Mouse (Mus musculus) activated CD4-positive, CD25-positive, alpha-beta regulatory T cell, adult 4 months (primary cell): ENCODE data around the gene Marveld2. TPM values are rescaled to one million over a fixed set of nuclear protein-coding genes. Genes with fewer than 3 reads are reported as not detected.

Experiments used
- ATAC-seq: one replicate; pipeline ENCODE4 v1.8.0; 2017
- polyA plus RNA-seq, 2 experiments: library from polyadenylated mRNA; unstranded; fragments of 100-300 nt; shearing (Covaris generic); gene quantifications; one replicate each; pipeline ENCODE4 v1.2.1; 2017

The Marveld2 gene
- polyA plus RNA-seq, 2 experiments from 2014 or later: 5.1 to 5.5 TPM

GRCm38 (mm10) chr13:100597284-100597683 lies 19.5 kb downstream of the Marveld2 start:
- no peak for ATAC-seq

- no peak for ATAC-seq
Measured at GRCm38 (mm10) chr13:100595552-100595885, 21.3 kb downstream of the Marveld2 start.

DNA sequence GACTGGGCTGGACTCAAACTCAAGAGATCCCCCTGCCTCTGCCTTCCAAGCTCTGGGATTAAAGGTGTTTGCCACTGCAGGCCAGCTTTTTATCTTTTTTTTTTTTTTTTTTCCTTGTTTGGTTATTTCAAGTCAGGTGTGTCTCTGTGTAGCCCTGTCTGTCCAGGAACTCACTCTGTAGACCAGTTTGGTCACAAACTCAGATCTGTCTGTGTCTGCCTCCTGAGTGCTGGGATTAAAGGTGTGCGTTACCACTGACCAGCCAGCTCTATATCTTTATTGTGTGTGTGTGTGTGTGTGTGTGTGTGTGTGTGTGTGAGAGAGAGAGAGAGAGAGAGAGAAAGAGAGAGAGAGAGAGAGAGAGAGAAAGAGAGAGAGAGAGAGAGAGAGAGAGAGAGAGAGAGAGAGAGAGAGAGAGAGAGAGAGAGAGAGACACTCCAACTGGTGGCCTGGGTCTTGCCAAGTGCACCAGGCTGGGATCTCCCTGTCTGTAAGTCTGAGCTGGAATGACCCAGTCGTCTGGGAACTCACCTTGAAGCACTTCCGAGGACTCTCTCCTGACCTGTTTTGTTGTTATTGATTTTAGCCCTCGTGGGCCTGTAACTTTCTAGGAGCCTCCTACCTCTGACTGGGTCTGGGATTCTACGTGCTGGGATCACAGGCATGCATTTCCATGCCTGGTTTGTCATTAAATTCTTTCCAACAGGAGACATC lies 21.8 kb downstream of the Marveld2 start:
- ATAC-seq: no peak

DNA sequence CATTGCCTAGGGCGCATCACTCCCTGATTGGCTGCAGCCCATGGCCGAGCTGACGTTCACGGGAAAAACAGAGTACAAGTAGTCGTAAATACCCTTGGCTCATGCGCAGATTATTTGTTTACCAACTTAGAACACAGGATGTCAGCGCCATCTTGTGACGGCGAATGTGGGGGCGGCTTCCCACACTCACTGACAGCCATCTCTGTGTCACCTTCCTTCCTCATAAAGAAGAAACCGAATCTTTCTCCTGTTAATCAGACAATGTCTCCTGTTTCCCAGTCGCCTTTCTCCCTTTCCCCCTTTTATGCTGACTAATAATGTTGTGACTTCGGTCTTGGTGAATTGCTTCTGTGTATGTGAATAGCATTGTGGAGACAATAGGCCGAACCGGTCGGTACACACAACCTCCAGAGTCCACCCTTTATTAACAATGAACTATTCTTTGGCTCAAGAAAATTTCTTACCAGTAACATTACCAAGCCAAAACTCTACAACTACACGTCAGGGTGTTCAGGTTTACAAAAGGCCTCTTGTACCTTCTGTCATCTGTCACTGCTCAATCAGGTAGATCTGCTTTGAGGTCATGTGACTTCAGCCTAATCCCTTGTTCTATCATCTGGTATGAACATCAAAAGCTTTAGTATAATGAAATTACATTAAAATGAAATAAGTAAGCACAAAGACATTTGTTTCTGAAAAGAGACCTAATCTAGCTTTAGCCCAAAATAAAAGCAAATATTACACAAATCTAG lies 22.6 kb downstream of the Marveld2 start:
- peak; percentile 95 for ATAC-seq

GRCm38 (mm10) chr13:100588646-100589045 lies 28.1 kb downstream of the Marveld2 start:
- peak; percentile 67 for ATAC-seq

DNA sequence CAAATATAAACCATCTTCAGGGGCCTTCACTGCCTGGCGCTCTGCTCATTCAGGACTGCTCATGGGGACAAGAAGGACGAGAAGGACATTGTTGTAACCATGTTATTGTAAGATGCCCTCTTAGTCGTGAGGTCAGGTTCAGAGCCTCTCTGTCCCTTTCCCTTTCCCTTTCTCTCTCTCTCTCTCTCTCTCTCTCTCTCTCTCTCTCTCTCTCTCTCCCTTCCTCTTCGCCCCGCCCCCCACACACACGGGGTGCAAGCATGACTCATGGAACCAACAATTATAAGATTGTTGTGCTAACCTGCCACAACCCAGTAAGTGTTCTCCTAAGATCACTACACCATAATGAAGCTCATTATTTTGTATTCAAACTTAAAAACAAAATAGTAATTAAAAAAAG lies 34.6 kb downstream of the Marveld2 start:
- ATAC-seq: no peak

DNA sequence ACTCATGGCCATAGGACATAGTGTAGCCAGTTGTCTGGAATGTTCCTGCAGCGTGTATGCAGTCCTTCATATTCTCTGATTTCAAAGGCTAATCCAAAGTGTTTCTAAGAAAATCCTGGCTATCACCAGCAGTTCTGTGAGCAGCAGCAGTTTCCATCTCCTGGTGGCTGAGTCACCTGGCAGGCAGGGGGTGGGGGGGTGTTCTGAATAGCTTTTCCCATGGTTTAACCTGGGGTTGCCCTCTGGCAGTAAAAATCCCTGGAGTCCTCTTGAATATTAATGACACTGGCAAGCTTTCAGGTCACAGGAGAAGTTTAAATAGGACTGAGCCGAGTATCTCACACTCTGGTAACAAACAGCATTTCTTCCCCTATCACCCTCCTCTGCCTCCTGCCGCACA lies 35.1 kb downstream of the Marveld2 start:
- no peak for ATAC-seq

GRCm38 (mm10) chr13:100579951-100580350 lies 36.8 kb downstream of the Marveld2 start:
- ATAC-seq: no peak

- ATAC-seq: no peak
Measured at GRCm38 (mm10) chr13:100579220-100579619, 37.6 kb downstream of the Marveld2 start.

DNA sequence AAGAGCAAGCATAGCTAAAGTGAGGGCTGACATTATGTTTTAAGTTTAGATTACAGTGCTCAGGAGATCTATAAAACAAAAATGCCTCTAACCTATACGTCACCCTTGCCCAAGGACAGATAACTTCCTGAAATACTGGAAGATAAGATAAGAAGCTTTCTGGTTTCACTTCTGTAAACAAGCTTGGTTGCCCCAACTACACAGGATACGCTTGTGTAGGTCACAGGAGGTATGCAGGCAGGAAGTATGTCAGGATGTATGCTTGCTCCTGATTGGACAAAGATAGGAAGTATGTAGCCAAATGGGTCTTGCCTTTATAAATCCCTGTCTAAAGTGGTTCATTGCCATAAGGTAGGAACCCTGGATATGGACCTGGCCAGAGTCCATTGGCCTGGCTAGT lies 40.8 kb downstream of the Marveld2 start:
- ATAC-seq: peak; percentile 92

- ATAC-seq: no peak
Measured at GRCm38 (mm10) chr13:100570713-100571112, 46.1 kb downstream of the Marveld2 start.

GRCm38 (mm10) chr13:100568359-100568758 lies 48.4 kb downstream of the Marveld2 start:
- no peak for ATAC-seq

DNA sequence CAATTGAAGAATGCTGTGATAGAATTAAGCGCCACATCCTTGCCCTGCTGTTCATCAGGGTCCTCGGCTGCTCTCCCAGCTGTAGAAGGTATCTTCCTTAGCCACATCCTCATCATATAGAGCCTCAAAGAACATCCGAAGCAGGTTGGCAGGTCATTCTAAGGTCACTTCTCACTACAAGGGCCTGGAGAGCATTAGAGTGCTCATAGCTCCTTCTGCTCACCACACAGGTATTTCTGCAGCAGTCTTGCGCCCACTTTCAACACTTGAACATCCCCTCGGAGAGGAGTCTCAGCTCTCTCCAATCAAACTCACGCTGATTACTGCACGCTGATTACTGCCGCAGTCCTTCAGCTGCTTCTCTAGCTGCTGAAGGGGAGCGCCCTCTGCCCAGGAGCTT lies 57.3 kb downstream of the Marveld2 start:
- no peak for ATAC-seq

DNA sequence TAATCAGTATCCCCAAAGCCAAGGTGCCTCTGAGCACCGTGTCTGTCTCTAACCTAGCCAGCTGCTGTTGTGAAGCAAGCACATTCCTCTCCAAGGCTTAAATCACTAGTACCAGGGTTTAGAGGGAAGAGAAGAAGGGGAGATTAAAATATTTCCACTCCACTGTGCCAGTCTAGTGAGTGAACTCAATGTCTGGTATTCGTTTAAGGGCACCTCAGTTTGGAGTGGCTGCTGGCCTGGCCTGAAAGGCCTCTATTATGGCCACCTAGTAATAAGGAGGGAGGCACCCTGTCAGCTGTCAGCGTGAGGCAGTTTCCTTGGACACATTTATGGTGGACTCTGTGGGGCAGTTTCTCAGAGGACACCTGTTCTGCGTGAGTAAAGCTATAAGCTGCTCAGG lies 59.8 kb downstream of the Marveld2 start:
- ATAC-seq: no peak

DNA sequence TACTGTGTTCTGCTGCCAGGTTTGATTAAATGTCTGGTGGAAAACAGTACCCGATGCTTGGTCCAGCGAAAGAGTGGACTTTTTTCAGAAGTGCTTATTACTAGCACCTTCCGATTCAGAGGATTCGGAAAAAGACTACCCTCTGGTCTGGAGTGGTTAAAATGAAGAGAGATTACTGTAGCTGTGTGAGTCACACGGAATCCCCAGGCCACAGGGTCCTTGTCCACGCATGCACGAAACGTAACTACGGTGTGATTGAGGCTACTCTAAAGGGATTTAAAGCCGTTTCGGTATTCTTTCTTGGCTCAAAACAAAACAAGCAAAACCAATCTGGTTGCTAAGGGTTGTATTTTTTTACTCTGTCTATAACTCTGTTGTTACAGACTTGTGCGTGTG lies 63.7 kb downstream of the Marveld2 start:
- no peak for ATAC-seq

DNA sequence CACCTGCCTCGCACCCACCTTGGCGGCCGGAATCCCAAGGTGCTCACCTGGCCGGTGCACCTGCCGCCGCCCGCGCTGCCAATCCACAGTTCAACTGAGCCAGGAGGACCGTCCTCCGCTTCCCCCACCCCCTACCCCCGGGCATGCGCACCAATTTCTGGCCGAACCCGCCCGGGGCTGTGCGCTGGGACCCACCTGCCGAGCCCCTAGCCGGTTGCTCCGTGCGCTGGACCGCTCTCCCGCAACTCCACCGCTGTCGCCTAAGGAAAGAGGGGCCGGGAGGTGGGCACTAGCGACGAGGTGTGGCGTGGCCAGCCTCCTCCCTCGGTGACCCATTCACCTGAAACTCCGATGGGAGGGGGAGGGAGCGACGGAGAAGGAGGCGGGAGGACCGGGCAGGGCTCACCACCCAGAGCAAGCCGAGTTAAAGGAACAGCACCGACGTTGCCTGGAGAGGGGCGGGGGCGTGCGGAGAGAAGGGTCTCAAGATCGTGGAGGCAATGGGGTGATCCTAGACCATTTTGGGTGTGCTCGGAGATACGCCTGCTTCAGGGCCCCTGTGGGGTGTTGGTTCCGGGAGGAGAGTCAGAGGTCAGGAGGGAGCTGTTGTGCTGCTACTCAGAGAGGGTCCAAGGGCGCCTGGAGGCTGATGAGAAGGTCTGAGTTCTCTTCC lies 64.3 kb downstream of the Marveld2 start, which contains the start of gene Ocln:
Ocln (minus strand) TSS at position 350 of the 673 bp plus-strand sequence.
- ATAC-seq: no peak

- no peak for ATAC-seq
Measured at GRCm38 (mm10) chr13:100552009-100552368, 64.8 kb downstream of the Marveld2 start.

DNA sequence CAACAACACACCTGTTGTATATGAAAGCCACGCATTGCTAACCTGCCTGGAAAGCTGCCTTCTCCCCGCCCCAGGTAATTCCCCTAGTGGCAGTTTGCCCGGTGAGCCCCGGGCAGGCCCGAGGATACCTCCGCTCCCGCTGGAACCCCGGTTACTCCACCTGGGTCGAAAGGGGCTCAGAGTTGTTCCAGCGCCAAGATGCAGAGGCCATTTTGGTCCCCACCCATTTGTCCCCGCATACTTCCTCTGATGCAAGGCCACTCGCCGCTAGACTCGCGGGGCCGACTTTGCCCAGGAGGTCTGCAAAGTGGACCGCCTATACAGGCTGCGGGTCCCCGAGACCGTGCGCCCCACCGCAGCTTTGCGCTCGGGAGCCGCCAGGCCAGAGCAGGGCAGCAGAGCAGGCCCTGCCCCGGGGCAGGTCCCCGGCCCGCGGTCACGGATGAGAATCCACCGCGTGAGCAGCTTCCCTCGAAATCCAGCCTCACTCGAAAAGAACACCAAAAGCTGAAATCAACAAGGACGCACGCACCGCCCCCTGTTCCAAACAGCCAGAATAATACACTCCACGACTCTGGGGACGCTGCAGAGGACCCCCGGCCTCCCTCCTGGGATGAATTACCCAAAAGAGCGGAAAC lies 65.3 kb downstream of the Marveld2 start:
- no peak for ATAC-seq

DNA sequence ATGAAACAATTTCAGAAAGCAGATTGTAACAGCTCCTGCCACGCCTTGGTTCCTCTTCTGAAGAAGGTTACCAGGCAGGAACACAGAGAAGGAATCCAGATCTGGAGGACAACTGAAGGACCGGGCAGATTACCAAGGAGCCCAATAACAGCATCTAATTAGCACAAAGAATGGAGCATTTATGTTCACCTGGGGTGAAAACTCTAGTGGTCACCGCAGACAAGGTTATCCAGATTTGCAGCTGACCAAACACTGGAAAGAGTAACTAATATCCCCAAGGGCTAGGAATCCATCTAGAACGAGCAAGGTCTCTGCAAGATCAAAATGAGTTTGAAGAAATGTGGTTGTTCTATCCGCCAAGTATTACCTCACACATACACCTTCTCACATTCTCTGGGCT lies 69.5 kb downstream of the Marveld2 start:
- ATAC-seq: no peak
